Comparison of ENCODE assay signal across 30 mouse cellular contexts in genomic region chr14:79945876-79946275, GRCm38 (mm10). TPM values are rescaled to one million over a fixed set of nuclear protein-coding genes. Genes with fewer than 3 reads are reported as not detected.
A peak's percentile ranks its signal among the peaks of the same experiment; 100 is the strongest.
DNase-seq lines count a peak whose midpoint lies in the region; ATAC-seq and TF ChIP-seq lines count a peak whose summit lies in the region.
"Had no signal": no experiment of that assay in that cellular context is flagged by ENCODE, and none has a peak within 500 bp of the region (broad histone marks: within the 10 kb centered on the region; RNA-seq: fewer than 3 reads in every experiment).

No protein-coding gene starts in this region.

- no peak overlapping the region for H3K27ac ChIP-seq in kidney, adult 2 months (ENCODE audit: insufficient read depth, low read depth, low read length)
- no peak overlapping the region for H3K27ac ChIP-seq in kidney, embryonic 14.5 days (ENCODE audit: low read depth, low read length)
- H3K27ac ChIP-seq in ES-E14 (ENCODE audit: insufficient read depth, low read depth, low read length, poor library complexity, severe bottlenecking), result no peak overlapping the region
- H3K27ac ChIP-seq: embryonic facial prominence, embryonic 12.5 days; embryonic facial prominence, embryonic 15.5 days; forebrain, embryonic 10.5 days; forebrain, embryonic 13.5 days; heart, adult 2 months; heart, embryonic 10.5 days; heart, embryonic 13.5 days; hindbrain, embryonic 14.5 days; hindbrain, postnatal 0 days had no signal

- H3K4me3 ChIP-seq in kidney, adult 2 months (ENCODE audit: insufficient read depth, low read depth, low read length), result no peak overlapping the region
- H3K4me3 ChIP-seq in kidney, embryonic 14.5 days (ENCODE audit: low read length), result no peak overlapping the region
- H3K4me3 ChIP-seq in ES-E14 (ENCODE audit: insufficient read depth in 1 of 2, low read depth in 1 of 2, low read length in 2 of 2, poor library complexity in 1 of 2, severe bottlenecking in 1 of 2), result no peak overlapping the region
- H3K4me3 ChIP-seq: embryonic facial prominence, embryonic 12.5 days; embryonic facial prominence, embryonic 15.5 days; erythroblast, embryonic 14.5 days; forebrain, embryonic 10.5 days; forebrain, embryonic 13.5 days; heart, adult 2 months; heart, embryonic 10.5 days; heart, embryonic 13.5 days had no signal

- no peak for TF ChIP-seq POLR2A in kidney, adult 2 months (IDR thresholded peaks at IDR 0.05; ENCODE audit: low read depth, low read length)

- H3K4me2 ChIP-seq in kidney, embryonic 14.5 days (replicated peaks; ENCODE audit: low read depth, low read length), result no peak overlapping the region
- H3K4me2 ChIP-seq: embryonic facial prominence, embryonic 12.5 days; embryonic facial prominence, embryonic 15.5 days; forebrain, embryonic 13.5 days; heart, embryonic 13.5 days; hindbrain, embryonic 14.5 days had no signal

- TF ChIP-seq CTCF in kidney, adult 2 months (conservative IDR thresholded peaks at IDR 0.05; ENCODE audit: insufficient read depth, insufficient read length, low read depth, low read length), result no peak

- WGBS in kidney, adult 2 months, result 50% methylated on average over 2 of the region's 2 CpGs
- WGBS in kidney, embryonic 14.5 days, result 70% methylated on average over 2 of the region's 2 CpGs

- ATAC-seq in kidney, embryonic 14.5 days (ENCODE audit: low FRiP score, low TSS enrichment), result no peak
- ATAC-seq in erythroblast, adult 5-6 weeks (replicated peaks; ENCODE audit: low FRiP score, poor library complexity, severe bottlenecking), result no peak
- ATAC-seq: forebrain, embryonic 13.5 days; forebrain, embryonic 16.5 days; hindbrain, postnatal 0 days; inflammation-experienced regulatory T-cells, adult 6 months had no signal

- DNase-seq in kidney, adult 2 months, result peak; percentile 71
- DNase-seq in kidney, postnatal 10 days, result no peak
- DNase-seq in kidney, postnatal 25 days, result peak; percentile 7 to 50
- DNase-seq in ES-E14 (ENCODE audit: low read depth, low spot score), result no peak
- DNase-seq: adrenal gland, postnatal 10 days; adrenal gland, postnatal 36 days; B cell, adult 2 months; cerebellum, adult 18-20 months; cerebellum, adult 9-10 months; cerebellum, postnatal 14 days; gastrocnemius, postnatal 10 days; gastrocnemius, postnatal 36 days; heart, adult 2 months; heart, postnatal 14 days; heart, postnatal 4 days had no signal

- H3K4me1 ChIP-seq in kidney, adult 2 months (ENCODE audit: control insufficient read depth, insufficient read depth, low read length), result no peaks in the 10 kb centered on the region
- no peaks in the 10 kb centered on the region for H3K4me1 ChIP-seq in kidney, embryonic 14.5 days (ENCODE audit: control insufficient read depth, insufficient read depth, low read length)
- no peaks in the 10 kb centered on the region for H3K4me1 ChIP-seq in ES-E14 (ENCODE audit: control insufficient read depth in 2 of 2, insufficient read depth in 2 of 2, low read length in 2 of 2, poor library complexity in 1 of 2)
- H3K4me1 ChIP-seq: embryonic facial prominence, embryonic 12.5 days; embryonic facial prominence, embryonic 15.5 days; forebrain, embryonic 10.5 days; forebrain, embryonic 13.5 days; heart, embryonic 10.5 days; heart, embryonic 13.5 days had no signal

- H3K27me3 ChIP-seq in kidney, adult 2 months (replicated peaks; ENCODE audit: control insufficient read depth, insufficient read depth, low read length), result no peaks in the 10 kb centered on the region
- no peaks in the 10 kb centered on the region for H3K27me3 ChIP-seq in kidney, embryonic 14.5 days (ENCODE audit: control insufficient read depth, insufficient read depth, low read length)
- H3K27me3 ChIP-seq: embryonic facial prominence, embryonic 12.5 days; embryonic facial prominence, embryonic 15.5 days; forebrain, embryonic 13.5 days; heart, embryonic 13.5 days had no signal

- H3K36me3 ChIP-seq in kidney, adult 2 months (ENCODE audit: control insufficient read depth, insufficient read depth, low read length), result no peaks in the 10 kb centered on the region
- H3K36me3 ChIP-seq in kidney, embryonic 14.5 days (ENCODE audit: control insufficient read depth, insufficient read depth, low read length), result no peaks in the 10 kb centered on the region
- H3K36me3 ChIP-seq in ES-E14 (ENCODE audit: control insufficient read depth, insufficient read depth, low read length, poor library complexity, severe bottlenecking), result no peaks in the 10 kb centered on the region
- H3K36me3 ChIP-seq: embryonic facial prominence, embryonic 12.5 days; embryonic facial prominence, embryonic 15.5 days; forebrain, embryonic 10.5 days; heart, embryonic 10.5 days; heart, embryonic 13.5 days had no signal

- in situ Hi-C loops in ES-E14 (cut with MboI; ENCODE audit: low sequenced_read_pairs in 2 of 2, unreplicated experiment in 2 of 2), result no loop called here

- no peak overlapping the region for H3K9ac ChIP-seq in kidney, embryonic 14.5 days (ENCODE audit: low read depth, low read length)
- H3K9ac ChIP-seq in ES-E14 (ENCODE audit: insufficient read depth, low read depth, low read length, poor library complexity, severe bottlenecking), result no peak overlapping the region
- H3K9ac ChIP-seq: embryonic facial prominence, embryonic 12.5 days; embryonic facial prominence, embryonic 15.5 days; forebrain, embryonic 13.5 days; heart, embryonic 13.5 days; hindbrain, embryonic 14.5 days had no signal

- no peaks in the 10 kb centered on the region for H3K9me3 ChIP-seq in kidney, embryonic 14.5 days (ENCODE audit: control insufficient read depth, low read length)
- no peaks in the 10 kb centered on the region for H3K9me3 ChIP-seq in ES-E14 (ENCODE audit: control insufficient read depth, insufficient read depth, low read depth, low read length)
- H3K9me3 ChIP-seq: embryonic facial prominence, embryonic 12.5 days; embryonic facial prominence, embryonic 15.5 days; forebrain, embryonic 10.5 days; forebrain, embryonic 13.5 days; heart, embryonic 10.5 days; heart, embryonic 13.5 days had no signal

TF ChIP-seq in ES-E14, 5 proteins besides CTCF, POLR2A, EP300 and RAD21:
- TF ChIP-seq HCFC1 (IDR thresholded peaks at IDR 0.05; ENCODE audit: borderline replicate concordance, insufficient read depth, low read length), result no peak
- TF ChIP-seq MAFK (IDR thresholded peaks at IDR 0.05; ENCODE audit: insufficient read depth, low read depth, low read length), result 0 out of 2 replicates have a peak, but pooled peaks have one; percentile 5
TF ChIP-seq in ES-E14: peak in this region for 1.

RNA-seq across cellular contexts. Expression of gene Olfm4, which starts 38.0 kb away (rescaled TPM):
- 2.9 and 3.3 TPM in 2 replicates for polyA plus RNA-seq in kidney, adult 2 months (2012; rRNA removed)
- 2.4 and 2.6 TPM in 2 replicates for polyA plus RNA-seq in kidney, embryonic 14.5 days (2014; fragmentation: Nextera tagmentation; extraction: Ambion mirVana)
- total RNA-seq in ES-E14 (2012; rRNA removed), result not detected in 2 replicates
- 12.7 and 26.7 TPM in 2 replicates for total RNA-seq in erythroblast, adult 5-6 weeks (2015; ENCODE audit: low replicate concordance)
- 13.9 TPM in 2 replicates for total RNA-seq in erythroblast, adult 5-6 weeks (2017; ENCODE audit: low replicate concordance)
- total RNA-seq: adrenal gland, adult 18-20 months; adrenal gland, postnatal 36 days; gastrocnemius, adult 18-20 months; gastrocnemius, postnatal 36 days; heart, adult 2 months had no signal
- polyA plus RNA-seq: erythroblast, embryonic 14.5 days; forebrain, embryonic 10.5 days; heart, adult 2 months; inflammation-experienced regulatory T-cells, adult 6 months had no signal

Comparison
In these comparisons a context has a peak if more than half of its experiments do, and no peak if none do; other contexts are left out.
1. DNase-seq: peak in kidney, adult 2 months (single experiment) and kidney, postnatal 25 days (2 of 2); none in kidney, postnatal 10 days (single experiment) and ES-E14 (single experiment).
2. RNA of gene Olfm4, which starts 38.0 kb away (total RNA-seq): 12.7 to 26.7 TPM in erythroblast, adult 5-6 weeks; not detected in ES-E14; every median in the first group is over 10 times any median in the second.